Mouse (Mus musculus) yolk sac, embryonic 10.5 days (tissue): ENCODE data around the gene Ifngr2.
A peak's percentile ranks its signal among the peaks of the same experiment; 100 is the strongest.
"Not testable (repeated sequence)": the region's sequence is repeated elsewhere in the genome, so short reads cannot be mapped to it uniquely, and the experiment has no call there.

Experiments used
- DNase-seq: peaks from one replicate; pipeline ENCODE4 v3.0.0-alpha.2; 2017; ENCODE audit warnings: low spot score

Gene Ifngr2

GRCm38 (mm10) chr16:91546836-91547741 is at the start of gene Ifngr2:
TSS of gene Ifngr2 (plus strand) at chr16:91547072.
- peak; percentile 75 for DNase-seq

GRCm38 (mm10) chr16:91498041-91498440 is 48.8 kb upstream of the Ifngr2 start:
- no peak for DNase-seq

- DNase-seq = no peak
Observed at GRCm38 (mm10) chr16:91504701-91505100, 42.2 kb upstream of the Ifngr2 start.

- no peak for DNase-seq
Observed at GRCm38 (mm10) chr16:91505116-91505601, 41.7 kb upstream of the Ifngr2 start.

- no peak for DNase-seq
Observed at GRCm38 (mm10) chr16:91506396-91506795, 40.5 kb upstream of the Ifngr2 start.

GRCm38 (mm10) chr16:91512161-91512787 is 34.6 kb upstream of the Ifngr2 start:
- peak; percentile 64 for DNase-seq

- DNase-seq = no peak
Observed at GRCm38 (mm10) chr16:91513099-91513498, 33.8 kb upstream of the Ifngr2 start.

GRCm38 (mm10) chr16:91517020-91517419 is 29.9 kb upstream of the Ifngr2 start:
- DNase-seq = no peak

- DNase-seq = no peak
Observed at GRCm38 (mm10) chr16:91522040-91522439, 24.8 kb upstream of the Ifngr2 start.

- DNase-seq = peak; percentile 53
Observed at GRCm38 (mm10) chr16:91522479-91523309, 24.2 kb upstream of the Ifngr2 start.

- DNase-seq = no peak
Observed at GRCm38 (mm10) chr16:91524206-91524605, 22.7 kb upstream of the Ifngr2 start.

- no peak for DNase-seq
Observed at GRCm38 (mm10) chr16:91526274-91526673, 20.6 kb upstream of the Ifngr2 start.

- DNase-seq = no peak
Observed at GRCm38 (mm10) chr16:91527051-91527450, 19.8 kb upstream of the Ifngr2 start.

GRCm38 (mm10) chr16:91527500-91527899 is 19.4 kb upstream of the Ifngr2 start:
- no peak for DNase-seq

- no peak for DNase-seq
Observed at GRCm38 (mm10) chr16:91528578-91528977, 18.3 kb upstream of the Ifngr2 start.

GRCm38 (mm10) chr16:91530830-91531229 is 16.0 kb upstream of the Ifngr2 start:
- DNase-seq = not testable (repeated sequence)

- DNase-seq = no peak
Observed at GRCm38 (mm10) chr16:91531856-91532255, 15.0 kb upstream of the Ifngr2 start.

GRCm38 (mm10) chr16:91532429-91532828 is 14.4 kb upstream of the Ifngr2 start:
- no peak for DNase-seq

- no peak for DNase-seq
Observed at GRCm38 (mm10) chr16:91533097-91534001, 13.5 kb upstream of the Ifngr2 start.

GRCm38 (mm10) chr16:91534477-91534876 is 12.4 kb upstream of the Ifngr2 start:
- peak; percentile 87 for DNase-seq

GRCm38 (mm10) chr16:91534888-91535287 is 12.0 kb upstream of the Ifngr2 start:
- DNase-seq = no peak
